Mouse (Mus musculus): ENCODE measurements at regions not wholly inside any gene's neighbourhood (a gene's known extent, or its start where the extent isn't known, plus 50 kb on each side); places are given as distances from the start of the nearest gene placed in this dataset.

- DNase-seq: no peak
Observed at GRCm38 (mm10) chr8:10931266-10931665, 77.0 kb downstream of the Irs2 start.

GRCm38 (mm10) chr8:10928836-10929235, 79.4 kb downstream of the Irs2 start:
- no peak for DNase-seq

- DNase-seq: peak; percentile 44
Observed at GRCm38 (mm10) chr8:10928342-10928794, 79.9 kb downstream of the Irs2 start.

DNA sequence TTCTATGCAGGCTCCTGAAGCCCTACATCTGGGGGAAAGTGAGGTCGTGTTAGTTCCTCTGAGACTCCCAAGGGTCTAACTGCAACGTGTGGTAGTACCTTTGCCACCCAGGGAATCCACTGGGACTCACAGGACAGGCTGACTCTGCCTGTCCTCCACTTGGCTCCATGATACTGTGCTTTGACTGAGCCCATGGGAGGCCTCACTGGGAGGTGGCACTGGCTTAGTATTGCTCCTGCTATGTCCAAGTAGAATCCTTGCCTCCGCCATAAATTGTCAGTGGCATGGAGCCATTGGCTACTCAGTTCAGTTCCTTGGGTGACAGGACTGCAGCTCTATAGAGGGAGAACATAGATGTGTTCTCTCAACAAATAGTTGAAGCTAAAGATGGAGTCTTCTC, 81.1 kb downstream of the Irs2 start:
- DNase-seq: no peak

DNA sequence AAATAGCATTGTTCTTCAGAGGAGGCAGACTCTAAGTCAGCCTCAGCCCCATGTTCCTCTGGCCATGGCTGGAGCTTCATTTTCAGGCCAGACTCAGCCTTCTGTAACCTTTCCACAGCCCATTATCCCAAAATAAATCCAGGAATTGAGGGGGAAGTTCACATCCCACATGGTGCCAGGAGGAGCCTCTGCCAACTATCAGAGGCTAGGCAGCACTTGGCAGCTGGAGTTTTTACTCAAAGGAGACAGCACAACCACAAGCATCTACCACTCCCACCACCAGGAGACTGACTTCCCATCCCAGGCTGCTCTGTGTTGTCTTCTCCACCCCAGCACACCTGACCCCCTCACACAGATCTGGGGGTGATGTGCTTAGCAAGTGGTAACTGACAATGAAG, 81.7 kb downstream of the Irs2 start:
- no peak for DNase-seq

- peak; percentile 31 for DNase-seq
Observed at GRCm38 (mm10) chr8:10925582-10926517, 82.4 kb downstream of the Irs2 start.

DNA sequence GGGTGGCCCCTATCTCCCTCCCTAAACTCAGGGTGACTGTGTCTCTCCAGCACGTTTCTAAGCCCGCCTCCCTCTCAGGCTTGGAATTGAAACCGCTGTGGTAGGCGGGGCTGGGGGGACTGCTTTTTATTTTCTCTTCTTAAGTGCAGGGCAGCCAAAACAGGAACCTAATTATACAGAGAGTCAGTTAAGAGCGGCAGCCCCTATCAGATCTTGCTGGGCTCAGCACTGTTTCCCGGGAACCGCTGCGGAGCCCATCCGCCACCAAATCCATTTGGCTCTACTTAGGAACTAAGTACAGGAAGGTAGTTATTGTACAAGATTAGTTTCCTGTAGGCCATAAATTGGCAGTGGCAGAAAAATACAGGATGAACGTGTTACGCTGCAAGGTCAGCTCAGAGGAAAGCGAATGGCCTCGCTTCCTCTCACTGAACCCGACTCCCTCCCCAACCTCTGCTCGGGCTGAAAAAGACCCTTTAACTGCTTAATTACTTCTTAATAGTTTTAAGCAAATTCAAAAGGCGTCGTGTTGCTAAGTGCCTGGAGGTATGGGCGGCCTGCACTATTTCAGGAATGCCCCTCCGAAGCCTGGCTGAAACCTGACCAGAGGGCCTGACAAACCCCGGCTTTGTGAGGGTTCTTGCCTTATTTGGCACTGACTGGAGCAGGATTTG, 83.6 kb downstream of the Irs2 start:
- DNase-seq: peak; percentile 47

GRCm38 (mm10) chr8:10924001-10924490, 84.2 kb downstream of the Irs2 start:
- no peak for DNase-seq

GRCm38 (mm10) chr8:10923071-10924000, 84.9 kb downstream of the Irs2 start:
- DNase-seq: no peak

DNA sequence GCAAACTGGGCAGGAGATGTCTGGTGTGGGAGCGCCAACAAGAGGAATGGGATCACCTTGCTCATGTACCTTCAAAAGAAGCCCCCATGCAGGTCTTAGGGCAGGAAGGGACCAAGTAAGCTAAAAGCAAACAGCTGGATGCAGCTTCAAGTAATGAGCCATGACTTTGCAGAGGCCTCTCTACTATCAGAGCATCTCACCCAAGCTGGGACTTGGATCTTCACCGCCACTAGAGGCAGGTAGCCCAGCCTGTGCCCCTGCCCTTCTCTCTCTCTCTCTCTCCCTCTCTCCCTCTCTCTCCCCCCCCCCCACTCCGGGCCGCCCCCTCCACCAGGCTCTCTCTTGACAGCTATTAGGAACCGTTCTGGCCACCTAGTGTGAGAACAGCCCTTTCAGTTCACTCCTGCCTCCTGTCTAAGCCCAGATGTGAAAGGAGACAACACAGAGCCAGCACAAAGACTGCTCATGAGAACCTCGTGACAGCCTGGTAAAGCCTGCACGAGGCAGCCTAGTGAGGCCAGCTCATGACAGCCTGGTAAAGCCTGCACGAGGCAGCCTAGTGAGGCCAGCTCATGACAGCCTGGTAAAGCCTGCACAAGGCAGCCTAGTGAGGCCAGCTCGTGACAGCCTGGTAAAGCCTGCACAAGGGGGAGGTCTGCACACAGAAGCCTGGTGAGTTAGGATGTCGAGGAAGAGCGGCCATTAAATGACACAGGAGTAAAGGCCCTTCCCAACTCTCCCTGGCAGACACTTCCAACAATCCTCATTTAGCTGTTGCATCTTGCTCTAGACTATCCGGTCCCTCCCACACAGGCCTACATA, 85.8 kb downstream of the Irs2 start:
- DNase-seq: no peak

DNA sequence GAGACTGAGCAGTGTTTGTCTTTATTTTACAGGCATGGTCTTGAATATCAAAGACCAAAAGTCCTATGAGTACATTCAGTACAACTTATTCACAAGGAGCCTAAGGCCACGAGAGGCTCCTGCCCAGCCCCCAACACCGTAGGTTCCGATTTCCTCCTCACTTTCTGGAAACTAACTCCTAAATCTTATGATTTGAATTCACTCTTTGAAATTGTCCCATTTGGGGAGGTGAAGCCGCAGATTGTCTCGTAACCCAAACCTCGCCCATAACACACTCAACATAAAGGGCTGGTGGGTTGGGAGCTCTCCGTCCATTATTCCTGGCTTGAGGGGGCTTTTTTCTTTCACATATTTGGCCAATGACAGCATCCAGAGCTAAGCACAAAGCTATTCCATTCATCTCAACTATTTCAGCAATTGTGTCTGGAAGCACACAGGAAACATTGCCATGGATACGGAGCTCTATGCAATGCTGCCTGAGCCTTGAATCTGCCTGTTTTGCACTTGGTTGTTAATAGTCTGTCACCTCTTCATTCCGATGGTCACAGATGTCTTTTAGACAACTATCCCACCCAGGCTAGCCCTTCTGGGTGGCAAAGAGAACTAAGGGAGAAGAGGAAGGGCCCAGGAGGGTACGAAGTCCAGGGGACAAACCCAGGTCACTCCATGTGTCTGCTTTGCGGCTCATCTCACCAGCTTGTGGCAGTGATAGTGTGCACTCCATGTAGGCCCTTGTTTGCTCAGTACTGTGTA, 86.6 kb downstream of the Irs2 start:
- DNase-seq: no peak

DNA sequence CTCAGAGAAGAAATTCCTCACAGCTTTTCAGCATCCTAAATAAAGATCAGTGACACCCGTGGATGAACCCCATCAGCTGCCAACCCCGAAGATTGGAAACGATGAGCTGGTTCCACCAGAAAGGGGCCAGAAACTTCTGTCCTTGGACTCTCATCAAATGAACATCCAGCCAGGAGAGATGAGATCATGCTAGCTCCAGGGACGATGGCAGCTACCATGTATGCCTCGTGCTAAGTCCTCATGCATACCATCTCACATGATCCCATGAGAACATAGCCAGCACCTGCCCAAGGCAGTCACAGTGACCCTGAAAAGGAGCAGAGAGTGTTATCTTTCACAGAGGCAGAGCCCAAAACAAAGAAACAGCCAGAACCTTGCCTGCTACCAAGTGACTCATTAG, 88.6 kb downstream of the Irs2 start:
- peak; percentile 57 for DNase-seq

- DNase-seq: no peak
Observed at GRCm38 (mm10) chr8:10918403-10919035, 89.7 kb downstream of the Irs2 start.

- DNase-seq: no peak
Observed at GRCm38 (mm10) chr8:10914616-10915015, 93.6 kb downstream of the Irs2 start.

GRCm38 (mm10) chr8:10912436-10912835, 95.8 kb downstream of the Irs2 start:
- DNase-seq: no peak

- DNase-seq: no peak
Observed at GRCm38 (mm10) chr8:10911371-10911770, 96.9 kb downstream of the Irs2 start.

DNA sequence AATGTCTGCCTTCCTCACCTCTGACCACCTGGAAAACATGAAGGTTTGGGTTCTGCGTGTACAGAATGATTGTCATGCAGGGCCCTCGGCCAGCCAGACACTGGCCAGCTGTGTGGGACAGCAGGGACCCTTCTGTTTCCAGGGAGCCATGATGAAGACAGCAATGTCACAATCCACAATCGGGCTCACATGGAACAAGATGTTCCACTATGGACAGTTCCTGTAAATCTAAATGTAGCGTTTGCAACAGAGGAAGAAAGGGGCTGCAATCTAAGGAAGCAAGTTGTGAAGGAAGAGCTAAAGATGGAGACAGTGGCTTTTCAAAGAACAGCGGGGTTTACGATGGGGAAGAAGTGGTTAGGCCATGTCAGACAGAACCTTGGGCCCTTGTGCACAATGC, 97.3 kb downstream of the Irs2 start:
- no peak for DNase-seq

- DNase-seq: no peak
Observed at GRCm38 (mm10) chr8:10910244-10910872, 97.9 kb downstream of the Irs2 start.

DNA sequence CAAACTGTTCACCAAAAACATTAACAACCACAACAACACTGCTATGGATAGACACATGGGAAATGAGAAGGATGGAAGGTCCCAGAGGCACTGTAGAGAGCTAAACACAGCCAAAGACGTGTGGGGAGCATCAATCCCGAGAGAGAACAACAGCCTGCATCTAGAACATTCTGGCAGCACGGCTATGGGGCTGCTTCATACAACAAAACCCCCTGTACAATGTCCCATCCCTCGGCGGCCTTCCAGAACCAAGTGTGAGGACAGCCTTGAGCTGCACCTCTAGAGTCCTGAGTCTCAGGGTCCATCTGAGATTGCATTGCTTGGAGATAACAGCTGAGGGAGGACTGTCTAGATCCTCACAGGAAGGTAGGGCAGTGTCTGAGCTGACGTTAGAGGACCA, 99.1 kb downstream of the Irs2 start:
- DNase-seq: no peak
